Mouse (Mus musculus) ES-E14 (cell line): ENCODE measurements around the gene Zfp217. TPM values are rescaled to one million over a fixed set of nuclear protein-coding genes. Genes with fewer than 3 reads are reported as not detected.

Source experiments
- DNase-seq: peaks from one replicate; pipeline ENCODE4 v3.0.0-alpha.2; 2013; ENCODE audit warnings: low read depth, low spot score
- H3K27ac ChIP-seq: 2 replicates; pipeline ENCODE4 v1.5.1; 2012; ENCODE audit warnings: low read depth, mild to moderate bottlenecking, low read length, moderate library complexity, mixed read lengths; ENCODE audit not compliant: poor library complexity, insufficient read depth, severe bottlenecking
- H3K36me3 ChIP-seq: 2 replicates; pipeline ENCODE4 v1.6.1; 2012; ENCODE audit warnings: mild to moderate bottlenecking, low read length, moderate library complexity, mixed read lengths; ENCODE audit not compliant: control insufficient read depth, poor library complexity, insufficient read depth, severe bottlenecking
- H3K4me1 ChIP-seq, 2 experiments: fragments of 150-350 bp in 1 of 2; sonication (generic) in 1 of 2; 2 replicates each; pipeline ENCODE4 v1.6.1; 2012; ENCODE audit warnings: low read length in 2 of 2, mild to moderate bottlenecking in 1 of 2, mixed read lengths in 1 of 2; ENCODE audit not compliant: control insufficient read depth in 2 of 2, insufficient read depth in 2 of 2, poor library complexity in 1 of 2
- H3K4me3 ChIP-seq, 2 experiments: fragments of 150-350 bp in 1 of 2; sonication (generic) in 1 of 2; 2 replicates each; pipeline ENCODE4 v1.5.1; 2012; ENCODE audit warnings: low read length in 2 of 2, low read depth in 1 of 2, mild to moderate bottlenecking in 1 of 2, mixed read lengths in 1 of 2; ENCODE audit not compliant: insufficient read depth in 1 of 2, poor library complexity in 1 of 2, severe bottlenecking in 1 of 2
- H3K9ac ChIP-seq: 2 replicates; pipeline ENCODE4 v1.6.1; 2012; ENCODE audit warnings: low read depth, mild to moderate bottlenecking, low read length, mixed read lengths; ENCODE audit not compliant: poor library complexity, insufficient read depth, severe bottlenecking
- H3K9me3 ChIP-seq: fragments of 150-350 bp; sonication (generic); 2 replicates; pipeline ENCODE4 v1.6.1; 2012; ENCODE audit warnings: low read depth, mild to moderate bottlenecking, low read length; ENCODE audit not compliant: control insufficient read depth, insufficient read depth
- CHD2 ChIP-seq: IDR thresholded peaks from 2 replicates; pipeline ENCODE4 v1.6.1; 2014; ENCODE audit warnings: mild to moderate bottlenecking, low read depth, low read length, inconsistent platforms
- HCFC1 ChIP-seq: IDR thresholded peaks from 2 replicates; pipeline ENCODE4 v1.6.1; 2012; ENCODE audit warnings: low read length, inconsistent platforms, borderline replicate concordance; ENCODE audit not compliant: insufficient read depth
- MAFK ChIP-seq: IDR thresholded peaks from 2 replicates; pipeline ENCODE4 v1.6.1; 2014; ENCODE audit warnings: mild to moderate bottlenecking, low read depth, low read length, inconsistent platforms; ENCODE audit not compliant: insufficient read depth
- ZC3H11A ChIP-seq: IDR thresholded peaks from 2 replicates; pipeline ENCODE4 v1.6.1; 2012; ENCODE audit warnings: low read depth, mild to moderate bottlenecking, inconsistent platforms, low read length, borderline replicate concordance
- ZNF384 ChIP-seq: IDR thresholded peaks from 2 replicates; pipeline ENCODE4 v1.6.1; 2012; ENCODE audit warnings: low read depth, low read length, inconsistent platforms
- in situ Hi-C, 2 experiments: fragments of 600-800 bp; cut with MboI; formaldehyde crosslinking; loops; one replicate each; pipeline ENCODE4 v1.15.1; 2025; ENCODE audit warnings: low sequenced_read_pairs in 2 of 2, inconsistent platforms in 1 of 2; ENCODE audit not compliant: unreplicated experiment in 2 of 2
- total RNA-seq: library from RNA; depleted of rRNA; stranded (reverse); fragments of 300-350 nt; gene quantifications from 2 replicates; pipeline ENCODE4 v1.2.3, GENCODE M21; 2012

The Zfp217 gene
- total RNA-seq, 1 experiment = 23.2 TPM

GRCm38 (mm10) chr2:170158251-170158650, 10.3 kb upstream of the Zfp217 start:
- no peak overlapping the region for H3K4me3 ChIP-seq
- in situ Hi-C loops = no loop called here
- no peaks in the 10 kb centered on the region for H3K36me3 ChIP-seq
- no peak overlapping the region for H3K27ac ChIP-seq
- no peak for DNase-seq
- H3K4me1 ChIP-seq = peaks cover 14 to 18% of the 10 kb centered on the region in 2 experiments
- no peak for TF ChIP-seq ZC3H11A
- no peak for TF ChIP-seq HCFC1
- 0 out of 2 replicates have a peak, but pooled peaks have one; percentile 2 for TF ChIP-seq ZNF384
- TF ChIP-seq MAFK = peak; percentile 43; the same call in 1 of the 2 replicates
- H3K9ac ChIP-seq = no peak overlapping the region
- H3K9me3 ChIP-seq = no peaks in the 10 kb centered on the region

GRCm38 (mm10) chr2:170157280-170158200, 9.6 kb upstream of the Zfp217 start:
- no peak for DNase-seq
- in situ Hi-C loops = no loop called here
- TF ChIP-seq HCFC1 (no peak), ZNF384 (0 out of 2 replicates have a peak, but pooled peaks have one; percentile 23)
- Histone ChIP-seq H3K9me3 (no peaks in the 10 kb centered on the region), H3K9ac (no peak overlapping the region), H3K36me3 (no peaks in the 10 kb centered on the region), H3K4me3 (no peak overlapping the region), H3K4me1 (peaks cover 14 to 20% of the 10 kb centered on the region in 2 experiments), H3K27ac (no peak overlapping the region; the same call in 1 of the 2 replicates)

GRCm38 (mm10) chr2:170155089-170155740, 7.3 kb upstream of the Zfp217 start:
- Histone ChIP-seq H3K9ac (no peak overlapping the region), H3K9me3 (no peaks in the 10 kb centered on the region), H3K4me1 (peaks cover 10 to 17% of the 10 kb centered on the region in 2 experiments), H3K4me3 (peak overlapping the region in 1 of 2 experiments; percentile 18; a peak in 2 of 4 replicates), H3K36me3 (no peaks in the 10 kb centered on the region), H3K27ac (no peak overlapping the region)
- DNase-seq = no peak
- in situ Hi-C loops = no loop called here
- TF ChIP-seq MAFK (no peak), ZNF384 (no peak), CHD2 (no peak), ZC3H11A (no peak), HCFC1 (no peak)

- peak overlapping the region in 1 of 2 experiments; percentile 18; a peak in 2 of 4 replicates for H3K4me3 ChIP-seq
- no peak for TF ChIP-seq HCFC1
- no peak for TF ChIP-seq MAFK
- no peak for TF ChIP-seq CHD2
- TF ChIP-seq ZC3H11A = no peak
- TF ChIP-seq ZNF384 = no peak
- no peak for DNase-seq
- no peaks in the 10 kb centered on the region for H3K36me3 ChIP-seq
- no peak overlapping the region for H3K27ac ChIP-seq
- no peaks in the 10 kb centered on the region for H3K9me3 ChIP-seq
- peaks cover 10 to 14% of the 10 kb centered on the region in 2 experiments for H3K4me1 ChIP-seq
- no peak overlapping the region for H3K9ac ChIP-seq
- in situ Hi-C loops = no loop called here
Measured at GRCm38 (mm10) chr2:170154738-170155088, 6.8 kb upstream of the Zfp217 start.
